Mouse (Mus musculus) megakaryocyte, embryonic 14.5 days (primary cell): ENCODE data around the gene Col15a1. TPM values are rescaled to one million over a fixed set of nuclear protein-coding genes. Genes with fewer than 3 reads are reported as not detected.
A peak's percentile ranks its signal among the peaks of the same experiment; 100 is the strongest.

Source experiments
- H3K27me3 ChIP-seq: replicated peaks from 2 replicates; pipeline ENCODE3; 2012; ENCODE audit warnings: inconsistent platforms
- H3K36me3 ChIP-seq: replicated peaks from 2 replicates; pipeline ENCODE3; 2012; ENCODE audit warnings: low read length, inconsistent platforms, mixed read lengths
- H3K4me1 ChIP-seq: 2 replicates; pipeline ENCODE4 v1.6.1; 2012; ENCODE audit warnings: inconsistent platforms
- H3K4me3 ChIP-seq: replicated peaks from 2 replicates; pipeline ENCODE3; 2012; ENCODE audit warnings: moderate library complexity, mild to moderate bottlenecking, inconsistent platforms
- H3K9me3 ChIP-seq: 2 replicates; pipeline ENCODE4 v1.6.1; 2012; ENCODE audit warnings: inconsistent platforms
- FLI1 ChIP-seq: IDR thresholded peaks from 2 replicates; pipeline ENCODE4 v1.6.1; 2012; ENCODE audit warnings: low read length, inconsistent platforms, mixed read lengths
- GATA1 ChIP-seq: IDR thresholded peaks from 3 replicates; pipeline ENCODE4 v1.6.1; 2012; ENCODE audit warnings: mixed read lengths, low read length, inconsistent platforms, borderline replicate concordance
- polyA plus RNA-seq: library from polyadenylated mRNA; stranded (reverse); fragments of >175 nt; gene quantifications from 2 replicates; pipeline ENCODE4 v1.2.3, GENCODE M21; 2012; ENCODE audit warnings: low replicate concordance; ENCODE audit not compliant: insufficient read depth

Col15a1 gene
- polyA plus RNA-seq, 1 experiment: 0.16 TPM

GRCm38 (mm10) chr4:47332812-47333343 is 124.9 kb downstream of the Col15a1 start:
- H3K4me1 ChIP-seq: peaks cover 16% of the 10 kb centered on the region
- H3K9me3 ChIP-seq: peaks cover 4% of the 10 kb centered on the region
- no peaks in the 10 kb centered on the region for H3K36me3 ChIP-seq
- TF ChIP-seq FLI1 (no peak), GATA1 (no peak)
- peaks cover 45% of the 10 kb centered on the region for H3K27me3 ChIP-seq
- no peak overlapping the region for H3K4me3 ChIP-seq

DNA sequence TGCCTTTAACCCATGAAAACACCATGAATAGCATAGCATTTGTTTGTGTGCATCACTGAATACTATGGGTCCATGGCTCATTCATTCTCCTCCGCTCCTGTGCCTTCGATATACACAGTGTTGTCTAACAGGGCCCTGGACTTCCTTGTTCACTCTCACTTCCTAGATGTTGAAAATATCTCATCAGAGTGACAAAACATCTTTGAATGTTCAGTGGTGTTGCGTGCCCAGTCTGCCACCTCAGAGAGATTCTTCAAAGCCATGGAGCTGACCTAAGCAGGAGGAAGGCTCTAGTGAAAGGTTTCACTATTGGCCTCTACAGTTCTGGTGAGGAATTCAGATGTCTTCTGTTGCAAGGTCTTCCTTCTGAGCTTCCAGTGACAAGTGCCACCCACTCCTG is 125.6 kb downstream of the Col15a1 start:
- Histone ChIP-seq H3K27me3 (peaks cover 43% of the 10 kb centered on the region), H3K4me1 (peaks cover 10% of the 10 kb centered on the region), H3K36me3 (no peaks in the 10 kb centered on the region), H3K9me3 (peaks cover 4% of the 10 kb centered on the region), H3K4me3 (no peak overlapping the region)
- TF ChIP-seq FLI1 (no peak), GATA1 (no peak)

GRCm38 (mm10) chr4:47336941-47337600 is 129.1 kb downstream of the Col15a1 start:
- H3K4me3 ChIP-seq: no peak overlapping the region
- TF ChIP-seq GATA1 (no peak), FLI1 (no peak)
- H3K4me1 ChIP-seq: peaks cover 7% of the 10 kb centered on the region
- H3K9me3 ChIP-seq: peaks cover 4% of the 10 kb centered on the region
- no peaks in the 10 kb centered on the region for H3K36me3 ChIP-seq
- H3K27me3 ChIP-seq: peaks cover 38% of the 10 kb centered on the region

- Histone ChIP-seq H3K4me1 (peaks cover 11% of the 10 kb centered on the region; the same call in 1 of the 2 replicates), H3K9me3 (no peaks in the 10 kb centered on the region), H3K36me3 (no peaks in the 10 kb centered on the region), H3K27me3 (peaks cover 15% of the 10 kb centered on the region), H3K4me3 (no peak overlapping the region)
- no peak for TF ChIP-seq GATA1
- no peak for TF ChIP-seq FLI1
Observed at GRCm38 (mm10) chr4:47342632-47343031, 134.7 kb downstream of the Col15a1 start.

GRCm38 (mm10) chr4:47347022-47347421 is 139.1 kb downstream of the Col15a1 start:
- Histone ChIP-seq H3K27me3 (peaks cover 27% of the 10 kb centered on the region), H3K4me3 (no peak overlapping the region), H3K36me3 (no peaks in the 10 kb centered on the region), H3K4me1 (peaks cover 32% of the 10 kb centered on the region), H3K9me3 (no peaks in the 10 kb centered on the region)
- no peak for TF ChIP-seq GATA1

- Histone ChIP-seq H3K9me3 (no peaks in the 10 kb centered on the region), H3K4me3 (no peak overlapping the region), H3K36me3 (no peaks in the 10 kb centered on the region), H3K27me3 (peaks cover 21% of the 10 kb centered on the region), H3K4me1 (peaks cover 41% of the 10 kb centered on the region)
- no peak for TF ChIP-seq GATA1
- no peak for TF ChIP-seq FLI1
Observed at GRCm38 (mm10) chr4:47349759-47350158, 141.8 kb downstream of the Col15a1 start.

GRCm38 (mm10) chr4:47351386-47352049 is 143.6 kb downstream of the Col15a1 start:
- Histone ChIP-seq H3K27me3 (peaks cover 21% of the 10 kb centered on the region), H3K4me1 (peaks cover 44% of the 10 kb centered on the region), H3K4me3 (peak overlapping the region; percentile 95), H3K9me3 (no peaks in the 10 kb centered on the region), H3K36me3 (no peaks in the 10 kb centered on the region)
- TF ChIP-seq GATA1 (no peak), FLI1 (no peak)

DNA sequence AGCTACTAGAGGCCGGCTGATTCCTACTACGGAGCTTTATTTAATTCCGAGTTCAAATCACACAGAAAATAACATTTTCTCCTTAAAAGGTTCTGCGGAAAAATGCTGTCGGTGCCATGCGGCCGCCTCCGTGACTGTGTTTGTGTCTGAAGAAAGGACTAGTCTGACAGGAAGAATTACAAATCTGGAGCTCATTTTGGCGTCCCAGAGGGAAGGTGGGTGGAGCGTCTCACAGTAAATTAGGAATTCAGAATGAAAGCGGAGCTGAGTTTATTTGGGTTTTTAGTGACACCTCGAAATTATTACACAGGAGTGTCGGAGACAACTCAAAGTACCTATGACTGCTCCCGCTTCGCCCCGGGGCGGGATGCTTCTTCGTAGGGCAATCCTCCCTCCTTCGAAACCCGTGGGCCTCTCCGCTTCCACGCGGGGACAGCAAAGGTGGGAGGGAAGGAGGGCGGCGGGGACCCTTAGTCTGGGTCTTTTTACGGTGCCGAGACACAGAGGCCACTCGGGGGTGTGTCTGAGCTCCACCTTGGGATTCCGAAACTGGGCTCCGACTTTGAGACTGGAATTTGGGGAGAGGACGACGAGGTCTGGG is 144.2 kb downstream of the Col15a1 start:
- Histone ChIP-seq H3K4me1 (peaks cover 45% of the 10 kb centered on the region), H3K27me3 (peaks cover 21% of the 10 kb centered on the region), H3K36me3 (no peaks in the 10 kb centered on the region), H3K9me3 (no peaks in the 10 kb centered on the region), H3K4me3 (peak overlapping the region; percentile 95)
- no peak for TF ChIP-seq GATA1
- TF ChIP-seq FLI1: no peak

GRCm38 (mm10) chr4:47352803-47353388 is 144.9 kb downstream of the Col15a1 start, which contains the start of gene Tgfbr1:
TSS of gene Tgfbr1 (plus strand) at chr4:47353222.
- Histone ChIP-seq H3K9me3 (no peaks in the 10 kb centered on the region), H3K27me3 (peaks cover 20% of the 10 kb centered on the region), H3K4me1 (peaks cover 52% of the 10 kb centered on the region), H3K36me3 (no peaks in the 10 kb centered on the region), H3K4me3 (peak within 1 kb of the TSS; percentile 95)
- TF ChIP-seq FLI1: no peak
- no peak for TF ChIP-seq GATA1
